Mouse (Mus musculus): ENCODE data around the gene Kcnk1. TPM values are rescaled to one million over a fixed set of nuclear protein-coding genes. Genes with fewer than 3 reads are reported as not detected.

Kcnk1 gene
- total and polyA plus RNA-seq, 3 experiments: not detected

DNA sequence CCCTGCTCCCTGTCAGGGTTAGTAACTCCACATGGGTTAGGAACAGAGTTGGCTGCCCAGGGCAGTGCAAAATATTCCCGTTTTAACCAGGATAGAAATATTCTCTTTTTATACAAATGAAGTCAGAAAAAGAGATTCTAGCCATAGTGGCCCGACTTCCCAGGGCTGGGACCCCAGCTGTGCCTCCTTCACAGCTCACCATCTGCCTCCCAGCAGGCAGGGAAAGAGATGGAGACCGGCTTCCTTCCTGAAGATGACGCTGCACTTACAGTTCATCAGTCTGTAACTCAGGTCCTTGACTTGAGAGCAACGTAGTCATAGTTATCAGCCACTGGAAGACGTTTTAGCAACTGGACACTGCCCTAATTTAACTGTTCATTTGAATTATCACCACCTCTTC is 14.1 kb upstream of the Kcnk1 start:
- no peak overlapping the region for H3K27ac ChIP-seq (ENCODE audit: insufficient read depth, low read depth)
- H3K4me3 ChIP-seq (replicated peaks in 1 of 3; ENCODE audit: low read depth in 2 of 3, low read length in 2 of 3, poor library complexity in 1 of 3): no peak overlapping the region
- H3K36me3 ChIP-seq (replicated peaks in 1 of 2; ENCODE audit: control insufficient read depth in 1 of 2, insufficient read depth in 1 of 2, low read length in 1 of 2): no peaks in the 10 kb centered on the region
- no peaks in the 10 kb centered on the region for H3K4me1 ChIP-seq (ENCODE audit: control insufficient read depth in 1 of 2, insufficient read depth in 2 of 2)
- peaks cover 55% of the 10 kb centered on the region for H3K27me3 ChIP-seq (replicated peaks)
- dilution Hi-C loops (cut with MboI; ENCODE audit: extremely low pct_ligation_motif_present, extremely low pct_unique_long_range_greater_than_20kb, low sequenced_read_pairs): no loop called here
- TF ChIP-seq GABPA (IDR thresholded peaks at IDR 0.05; ENCODE audit: insufficient replicate concordance, low read depth, low read length): no peak
- no peak for TF ChIP-seq POLR2AphosphoS2 (IDR thresholded peaks at IDR 0.05; ENCODE audit: low read depth, low read length)
- TF ChIP-seq ETS1 (conservative IDR thresholded peaks at IDR 0.05; ENCODE audit: low read depth, low read length): no peak
- TF ChIP-seq ZC3H11A (IDR thresholded peaks at IDR 0.05; ENCODE audit: low read depth, low read length): no peak
- no peak for TF ChIP-seq ELF1 (IDR thresholded peaks at IDR 0.05; ENCODE audit: low read depth, low read length)
- TF ChIP-seq PAX5 (IDR thresholded peaks at IDR 0.05; ENCODE audit: low read length): no peak
- no peak for TF ChIP-seq EP300 (IDR thresholded peaks at IDR 0.05; ENCODE audit: low read length)
- no peak for TF ChIP-seq TBP (conservative IDR thresholded peaks at IDR 0.05; ENCODE audit: low read depth, low read length)
- no peak for TF ChIP-seq MAZ (IDR thresholded peaks at IDR 0.05; ENCODE audit: low read depth, low read length)
- TF ChIP-seq NELFE (IDR thresholded peaks at IDR 0.05; ENCODE audit: low read depth, low read length): no peak
- no peak for TF ChIP-seq HCFC1 (IDR thresholded peaks at IDR 0.05; ENCODE audit: low read depth, low read length)
- no peak for TF ChIP-seq ZNF384 (IDR thresholded peaks at IDR 0.05; ENCODE audit: low read depth, low read length)
- TF ChIP-seq SMC3 (IDR thresholded peaks at IDR 0.05; ENCODE audit: low read depth, low read length): no peak
- no peak for TF ChIP-seq ZMIZ1 (IDR thresholded peaks at IDR 0.05; ENCODE audit: low read depth, low read length)
- TF ChIP-seq MEF2A (IDR thresholded peaks at IDR 0.05; ENCODE audit: borderline replicate concordance, low read depth, low read length): no peak
- no peak for TF ChIP-seq MAFK (IDR thresholded peaks at IDR 0.05; ENCODE audit: insufficient replicate concordance, low read length)
- TF ChIP-seq UBTF (IDR thresholded peaks at IDR 0.05; ENCODE audit: low read depth, low read length): no peak
- TF ChIP-seq IRF4 (IDR thresholded peaks at IDR 0.05; ENCODE audit: low read depth, low read length): no peak
- no peak for TF ChIP-seq NRF1 (IDR thresholded peaks at IDR 0.05; ENCODE audit: low read depth, low read length)
- no peak for DNase-seq (ENCODE audit: extremely low read depth)
- H3K4me2 ChIP-seq (ENCODE audit: insufficient read depth, low read depth, poor library complexity, severe bottlenecking): no peak overlapping the region
- no peak overlapping the region for H3K9ac ChIP-seq (ENCODE audit: insufficient read depth, low read depth)
- no peaks in the 10 kb centered on the region for H3K79me2 ChIP-seq (replicated peaks; ENCODE audit: control insufficient read depth, extremely low read depth, insufficient read depth, poor library complexity, severe bottlenecking)
- in situ Hi-C loops (cut with MboI; ENCODE audit: low pct_ligation_motif_present, low pct_unique_long_range_greater_than_20kb, low sequenced_read_pairs): no loop called here
- H3K9me3 ChIP-seq (replicated peaks; ENCODE audit: low read length): peaks cover 3% of the 10 kb centered on the region

DNA sequence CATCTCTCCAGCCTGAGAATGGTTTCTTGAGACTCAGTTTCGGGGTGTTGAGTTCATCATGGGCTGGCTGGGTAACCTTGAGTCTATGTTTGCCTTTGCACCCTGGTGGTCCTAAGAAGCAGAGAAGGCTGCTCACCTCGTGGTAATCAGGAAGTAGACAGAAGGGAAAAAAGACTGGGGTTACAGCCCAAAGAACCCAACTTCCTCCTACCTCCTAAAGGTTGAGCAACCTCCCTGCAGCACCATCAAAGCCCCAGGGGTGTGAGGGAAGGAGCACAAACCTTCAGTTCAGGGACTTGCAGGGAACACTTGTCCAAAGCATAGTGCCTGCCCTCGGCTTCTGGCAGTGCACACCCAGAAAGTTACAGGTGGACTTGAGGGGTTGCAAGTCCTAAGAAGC is 11.5 kb upstream of the Kcnk1 start:
- no peaks in the 10 kb centered on the region for H3K4me1 ChIP-seq (ENCODE audit: control insufficient read depth in 1 of 2, insufficient read depth in 2 of 2)
- peaks cover 63% of the 10 kb centered on the region for H3K27me3 ChIP-seq (replicated peaks)
- TF ChIP-seq CHD2 (IDR thresholded peaks at IDR 0.05; ENCODE audit: low read length): no peak
- TF ChIP-seq TCF12 (IDR thresholded peaks at IDR 0.05; ENCODE audit: low read depth, low read length): no peak
- no peak for TF ChIP-seq IRF4 (IDR thresholded peaks at IDR 0.05; ENCODE audit: low read depth, low read length)
- no peak for TF ChIP-seq JUN (IDR thresholded peaks at IDR 0.05; ENCODE audit: insufficient read depth, low read depth, low read length)
- TF ChIP-seq GABPA (IDR thresholded peaks at IDR 0.05; ENCODE audit: insufficient replicate concordance, low read depth, low read length): no peak
- TF ChIP-seq UBTF (IDR thresholded peaks at IDR 0.05; ENCODE audit: low read depth, low read length): no peak
- TF ChIP-seq RAD21 (IDR thresholded peaks at IDR 0.05; ENCODE audit: low read depth, low read length): no peak
- TF ChIP-seq ETS1 (conservative IDR thresholded peaks at IDR 0.05; ENCODE audit: low read depth, low read length): no peak
- TF ChIP-seq MAZ (IDR thresholded peaks at IDR 0.05; ENCODE audit: low read depth, low read length): no peak
- no peak for TF ChIP-seq NRF1 (IDR thresholded peaks at IDR 0.05; ENCODE audit: low read depth, low read length)
- TF ChIP-seq POLR2AphosphoS2 (IDR thresholded peaks at IDR 0.05; ENCODE audit: low read depth, low read length): no peak
- H3K9me3 ChIP-seq (replicated peaks; ENCODE audit: low read length): peaks cover 1% of the 10 kb centered on the region
- in situ Hi-C loops (cut with MboI; ENCODE audit: low pct_ligation_motif_present, low pct_unique_long_range_greater_than_20kb, low sequenced_read_pairs): no loop called here
- H3K4me2 ChIP-seq (ENCODE audit: insufficient read depth, low read depth, poor library complexity, severe bottlenecking): no peak overlapping the region
- H3K36me3 ChIP-seq (replicated peaks in 1 of 2; ENCODE audit: control insufficient read depth in 1 of 2, insufficient read depth in 1 of 2, low read length in 1 of 2): no peaks in the 10 kb centered on the region
- no peak overlapping the region for H3K9ac ChIP-seq (ENCODE audit: insufficient read depth, low read depth)
- dilution Hi-C loops (cut with MboI; ENCODE audit: extremely low pct_ligation_motif_present, extremely low pct_unique_long_range_greater_than_20kb, low sequenced_read_pairs): no loop called here
- DNase-seq (ENCODE audit: extremely low read depth): no peak
- no peak overlapping the region for H3K27ac ChIP-seq (ENCODE audit: insufficient read depth, low read depth)
- no peak overlapping the region for H3K4me3 ChIP-seq (replicated peaks in 1 of 3; ENCODE audit: low read depth in 2 of 3, low read length in 2 of 3, poor library complexity in 1 of 3)
- H3K79me2 ChIP-seq (replicated peaks; ENCODE audit: control insufficient read depth, extremely low read depth, insufficient read depth, poor library complexity, severe bottlenecking): no peaks in the 10 kb centered on the region

Measured in CH12.LX (cell line).